Mouse (Mus musculus) thymus, postnatal 10 days (tissue): Measurements from ENCODE around the gene Parvg.

Source experiments
- DNase-seq, 2 experiments: peaks; one replicate each; pipeline ENCODE4 v3.0.0; 2021; ENCODE audit warnings: low spot score in 2 of 2

Gene Parvg

GRCm38 (mm10) chr15:84351342-84351741 is 27.5 kb downstream of the Parvg start:
- no peak for DNase-seq

GRCm38 (mm10) chr15:84351915-84352844 is 28.4 kb downstream of the Parvg start:
- no peak for DNase-seq

GRCm38 (mm10) chr15:84355081-84355480 is 31.3 kb downstream of the Parvg start:
- peak; percentile 33 to 40 for DNase-seq

- DNase-seq: no peak
Measured at GRCm38 (mm10) chr15:84364746-84365145, 40.9 kb downstream of the Parvg start.

- no peak for DNase-seq
Measured at GRCm38 (mm10) chr15:84365675-84366381, 42.0 kb downstream of the Parvg start.

GRCm38 (mm10) chr15:84366574-84366989 is 42.8 kb downstream of the Parvg start:
- DNase-seq: no peak

- DNase-seq: no peak
Measured at GRCm38 (mm10) chr15:84367402-84367801, 43.6 kb downstream of the Parvg start.

GRCm38 (mm10) chr15:84372801-84373200 is 49.0 kb downstream of the Parvg start:
- no peak for DNase-seq

- DNase-seq: no peak
Measured at GRCm38 (mm10) chr15:84378734-84379133, 54.9 kb downstream of the Parvg start.

GRCm38 (mm10) chr15:84380181-84380580 is 56.4 kb downstream of the Parvg start:
- no peak for DNase-seq

GRCm38 (mm10) chr15:84384066-84384465 is 60.2 kb downstream of the Parvg start:
- peak; percentile 72 to 78 for DNase-seq

GRCm38 (mm10) chr15:84385995-84386565 is 62.3 kb downstream of the Parvg start:
- DNase-seq: no peak

GRCm38 (mm10) chr15:84388698-84389131 is 64.9 kb downstream of the Parvg start:
- DNase-seq: peak; percentile 62 to 69

- no peak for DNase-seq
Measured at GRCm38 (mm10) chr15:84392131-84392530, 68.3 kb downstream of the Parvg start.
